Mouse (Mus musculus): ENCODE data around the gene Pigk.

Gene Pigk

GRCm38 (mm10) chr3:152728238-152728637, 14.3 kb downstream of the Pigk start:
- no peak for DNase-seq (ENCODE audit: low spot score)

- no peak for DNase-seq (ENCODE audit: low spot score)
These were observed 19.1 kb downstream of the Pigk start for GRCm38 (mm10) chr3:152733011-152733410.

GRCm38 (mm10) chr3:152733513-152733912, 19.6 kb downstream of the Pigk start:
- no peak for DNase-seq (ENCODE audit: low spot score)

GRCm38 (mm10) chr3:152734100-152734499, 20.2 kb downstream of the Pigk start:
- DNase-seq (ENCODE audit: low spot score): no peak

- no peak for DNase-seq (ENCODE audit: low spot score)
These were observed 21.8 kb downstream of the Pigk start for GRCm38 (mm10) chr3:152735601-152736250.

- no peak for DNase-seq (ENCODE audit: low spot score)
These were observed 30.4 kb downstream of the Pigk start for GRCm38 (mm10) chr3:152744301-152744700.

- no peak for DNase-seq (ENCODE audit: low spot score)
These were observed 31.7 kb downstream of the Pigk start for GRCm38 (mm10) chr3:152745611-152746010.

GRCm38 (mm10) chr3:152749461-152749871, 35.6 kb downstream of the Pigk start:
- DNase-seq (ENCODE audit: low spot score): peak; percentile 57

GRCm38 (mm10) chr3:152749881-152750280, 36.0 kb downstream of the Pigk start:
- no peak for DNase-seq (ENCODE audit: low spot score)

GRCm38 (mm10) chr3:152752911-152753310, 39.0 kb downstream of the Pigk start:
- no peak for DNase-seq (ENCODE audit: low spot score)

GRCm38 (mm10) chr3:152753345-152753744, 39.4 kb downstream of the Pigk start:
- no peak for DNase-seq (ENCODE audit: low spot score)

GRCm38 (mm10) chr3:152753920-152754764, 40.2 kb downstream of the Pigk start:
- DNase-seq (ENCODE audit: low spot score): peak; percentile 38

GRCm38 (mm10) chr3:152755515-152755914, 41.6 kb downstream of the Pigk start:
- DNase-seq (ENCODE audit: low spot score): no peak

GRCm38 (mm10) chr3:152756896-152757295, 43.0 kb downstream of the Pigk start:
- DNase-seq (ENCODE audit: low spot score): no peak

- DNase-seq (ENCODE audit: low spot score): no peak
These were observed 43.8 kb downstream of the Pigk start for GRCm38 (mm10) chr3:152757464-152758393.

GRCm38 (mm10) chr3:152758500-152759032, 44.7 kb downstream of the Pigk start:
- DNase-seq (ENCODE audit: low spot score): no peak

- peak; percentile 57 for DNase-seq (ENCODE audit: low spot score)
These were observed 47.2 kb downstream of the Pigk start for GRCm38 (mm10) chr3:152761116-152761515.

- DNase-seq (ENCODE audit: low spot score): no peak
These were observed 47.8 kb downstream of the Pigk start for GRCm38 (mm10) chr3:152761661-152762060.

- DNase-seq (ENCODE audit: low spot score): no peak
These were observed 48.4 kb downstream of the Pigk start for GRCm38 (mm10) chr3:152762302-152762701.

- DNase-seq (ENCODE audit: low spot score): no peak
These were observed 49.4 kb downstream of the Pigk start for GRCm38 (mm10) chr3:152763139-152763882.

Data from MN1 (cell line).